Mouse (Mus musculus) gastrocnemius, postnatal 4 days (tissue): Measurements from ENCODE around the gene Atrip. TPM values are rescaled to one million over a fixed set of nuclear protein-coding genes. Genes with fewer than 3 reads are reported as not detected.

Experiments
- DNase-seq, 2 experiments: peaks; one replicate each; pipeline ENCODE4 v3.0.0; 2021 to 2022; ENCODE audit warnings: low spot score in 2 of 2, mixed read lengths in 2 of 2
- long read RNA-seq, 2 experiments: library from polyadenylated mRNA; stranded (forward); transcript quantifications; one replicate each; pipeline ENCODE4 v2.0.0; 2021
- total RNA-seq, 2 experiments: library from RNA; stranded (reverse); gene quantifications; 2 replicates each; pipeline ENCODE4 v1.2.3; 2021

Gene Atrip
- total RNA-seq: 10 to 100 TPM; 10.4 to 13.5 TPM
- long read RNA-seq, experiment 1, full-length matches to known transcripts: 18 of 32 reads
- long read RNA-seq, experiment 1, partial matches to known transcripts: 3 of 32 reads
- long read RNA-seq, experiment 1, other reads (novel, unspliced or antisense): 11 of 32 reads
- long read RNA-seq, experiment 2, full-length matches to known transcripts: 17 of 34 reads
- long read RNA-seq, experiment 2, partial matches to known transcripts: 3 of 34 reads
- long read RNA-seq, experiment 2, other reads (novel, unspliced or antisense): 14 of 34 reads

DNA sequence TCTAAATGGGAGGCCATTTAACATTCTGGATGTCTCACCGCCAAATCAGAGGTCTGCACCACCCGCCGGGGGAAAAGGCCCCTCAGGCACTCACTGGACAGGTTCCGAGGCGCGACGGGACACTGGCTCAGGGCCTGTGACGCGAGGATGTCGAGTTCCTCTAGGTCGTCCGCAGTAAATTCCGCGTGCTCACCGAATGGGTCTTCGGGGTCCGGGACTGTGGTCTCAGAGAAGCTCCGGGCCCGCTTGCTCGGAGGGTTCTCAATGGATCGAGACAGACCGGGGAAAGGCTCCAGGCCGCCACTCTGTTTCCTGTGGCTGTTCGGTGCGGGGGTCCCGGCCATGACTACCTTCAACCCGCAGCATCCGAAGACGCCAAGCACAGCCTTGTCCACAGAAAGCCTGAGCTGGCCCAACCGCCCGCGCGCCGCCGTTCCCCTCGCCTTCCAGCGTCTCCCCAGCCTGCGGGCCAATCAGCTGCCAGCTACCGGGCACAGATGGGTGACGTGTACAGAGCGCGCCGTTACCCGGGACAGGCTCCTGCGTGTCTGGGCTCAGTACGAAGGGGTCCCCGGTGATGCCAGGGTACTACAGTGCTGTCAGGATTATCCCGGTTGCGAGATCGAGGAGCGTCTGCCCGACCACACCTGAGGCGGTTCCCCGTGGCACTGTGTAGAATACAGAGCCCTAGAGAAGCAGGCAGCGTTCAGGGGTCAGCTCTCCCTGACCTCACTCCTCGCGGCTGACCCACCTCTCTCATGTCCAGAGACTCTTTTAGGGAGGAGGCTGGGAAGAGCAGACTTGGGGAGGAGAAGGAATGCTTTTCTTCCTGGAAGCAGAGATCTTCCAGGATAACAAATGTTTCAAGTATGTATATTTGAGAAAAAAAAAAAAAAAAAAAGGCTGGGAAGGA, at the start of gene Atrip:
TSS of gene Atrip (minus strand) at position 464 of the 913 bp plus-strand sequence.
- DNase-seq: peak; percentile 80 to 93

DNA sequence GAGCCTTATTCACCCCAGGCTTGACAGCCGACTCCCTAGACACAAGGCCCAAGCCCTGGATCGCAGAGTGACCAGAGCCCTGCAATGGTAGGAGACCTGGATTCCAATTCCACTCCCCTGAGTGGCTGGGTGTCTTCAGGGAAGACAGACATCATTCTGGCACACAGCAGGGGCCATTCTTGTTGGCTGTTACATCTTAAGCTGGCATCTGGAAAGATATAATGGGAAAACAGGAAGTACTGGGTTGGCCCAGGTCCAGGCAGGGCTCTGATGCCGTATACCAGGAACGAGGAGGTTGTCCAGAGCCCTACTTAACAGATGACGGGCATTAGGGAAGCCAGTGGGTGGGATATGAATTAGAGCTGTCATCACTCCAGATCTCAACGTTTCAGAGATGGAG, 49.3 kb upstream of the Atrip start:
- DNase-seq: no peak

DNA sequence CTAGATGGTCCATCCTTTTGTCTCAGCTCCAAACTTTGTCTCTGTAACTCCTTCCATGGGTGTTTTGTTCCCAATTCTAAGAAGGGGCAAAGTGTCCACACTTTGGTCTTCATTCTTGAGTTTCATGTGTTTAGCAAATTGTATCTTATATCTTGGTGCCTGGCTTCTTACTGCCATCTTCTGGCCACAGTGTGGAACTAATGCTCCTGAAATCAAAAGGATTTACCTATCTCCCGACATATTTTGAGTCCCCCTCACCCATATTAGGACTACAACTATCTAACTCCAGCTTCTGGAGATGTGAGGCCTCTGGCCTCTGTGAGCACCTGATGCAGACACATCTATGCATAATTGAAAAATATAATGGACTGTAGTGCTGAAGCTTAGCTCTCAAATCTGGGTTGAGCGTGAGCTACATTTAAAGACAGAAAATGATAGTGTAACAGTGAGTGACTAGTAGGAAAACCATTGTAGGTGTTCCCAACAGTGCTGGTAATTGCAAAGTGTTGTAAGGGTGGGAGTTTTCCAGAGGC, 48.7 kb upstream of the Atrip start:
- DNase-seq: no peak

DNA sequence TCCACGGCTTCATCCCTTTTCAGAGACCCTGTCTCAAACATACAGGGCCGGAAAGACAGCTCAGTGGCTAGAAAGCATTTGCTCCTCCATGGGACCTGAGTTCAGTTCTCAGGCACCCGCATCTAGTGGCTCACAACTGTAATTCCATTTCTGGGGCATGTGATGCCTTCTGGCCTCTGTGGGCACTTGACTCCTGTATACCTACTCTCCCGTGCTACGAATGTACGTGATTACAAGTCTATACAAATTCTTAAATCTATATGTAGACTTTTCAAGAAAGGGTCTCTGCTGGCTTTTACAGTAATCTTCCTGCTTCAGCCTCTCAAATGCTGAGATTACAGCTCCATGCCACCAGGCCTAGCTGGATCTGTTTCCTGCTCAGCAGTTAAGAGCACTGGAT, 47.0 kb upstream of the Atrip start:
- DNase-seq: no peak

DNA sequence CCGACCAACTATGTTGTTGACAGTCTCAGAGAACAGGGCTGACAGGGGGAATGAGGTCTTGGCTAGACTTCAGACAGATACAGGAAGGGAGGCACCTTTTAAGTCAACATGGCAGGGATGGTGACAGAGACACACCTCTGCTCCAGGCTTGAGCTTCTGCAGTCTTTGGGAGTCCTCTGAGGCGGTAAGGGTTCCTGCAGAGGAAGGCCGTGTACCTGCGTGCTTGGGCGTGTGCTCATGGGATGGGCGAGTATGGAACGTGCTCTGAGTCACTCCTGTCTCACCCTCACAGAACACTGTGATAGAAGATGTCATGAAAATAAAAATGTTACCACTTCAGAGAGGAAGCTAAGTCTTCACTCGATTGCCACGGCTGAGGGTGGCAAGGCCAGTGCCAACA, 45.6 kb upstream of the Atrip start:
- no peak for DNase-seq

DNA sequence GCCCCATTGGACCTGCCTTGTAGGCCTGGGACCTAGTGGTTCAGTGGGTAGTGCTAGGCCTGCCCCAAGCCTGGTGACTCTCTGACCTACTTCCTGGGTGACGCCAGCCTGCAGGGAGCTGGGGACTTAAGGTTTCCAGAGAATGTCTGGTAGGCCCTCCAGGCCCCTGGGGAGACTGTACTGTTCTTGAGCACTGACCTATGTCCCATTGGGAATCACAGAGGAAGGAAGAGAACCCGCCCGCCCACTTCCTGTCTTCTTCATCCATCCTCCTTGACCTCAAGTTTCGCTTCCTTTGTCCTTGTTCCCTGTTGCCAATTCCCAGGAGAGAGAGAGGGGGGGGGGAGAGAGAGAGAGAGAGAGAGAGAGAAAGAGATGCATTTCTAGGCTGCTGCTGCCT, 44.2 kb upstream of the Atrip start:
- DNase-seq: no peak

DNA sequence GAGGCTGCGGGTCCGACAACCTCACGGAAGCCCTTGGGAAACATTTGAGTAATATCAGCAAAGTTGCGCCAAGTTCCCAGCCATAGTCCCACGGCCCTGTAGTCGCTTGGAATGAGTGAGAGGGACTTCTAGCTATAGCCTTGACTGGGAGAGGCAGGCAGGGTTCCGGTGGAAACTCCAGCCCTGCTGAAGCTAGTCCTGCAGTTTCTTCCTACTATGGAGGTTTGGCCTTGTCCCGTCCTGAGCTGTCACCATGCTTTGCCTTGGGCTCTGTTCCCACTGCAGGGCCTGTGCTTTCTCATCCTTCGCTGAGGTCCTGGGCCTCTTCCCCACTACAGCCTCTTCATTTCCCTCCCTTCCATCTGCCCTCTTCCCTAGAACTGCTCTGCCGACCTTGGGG, 42.3 kb upstream of the Atrip start:
- DNase-seq: no peak

DNA sequence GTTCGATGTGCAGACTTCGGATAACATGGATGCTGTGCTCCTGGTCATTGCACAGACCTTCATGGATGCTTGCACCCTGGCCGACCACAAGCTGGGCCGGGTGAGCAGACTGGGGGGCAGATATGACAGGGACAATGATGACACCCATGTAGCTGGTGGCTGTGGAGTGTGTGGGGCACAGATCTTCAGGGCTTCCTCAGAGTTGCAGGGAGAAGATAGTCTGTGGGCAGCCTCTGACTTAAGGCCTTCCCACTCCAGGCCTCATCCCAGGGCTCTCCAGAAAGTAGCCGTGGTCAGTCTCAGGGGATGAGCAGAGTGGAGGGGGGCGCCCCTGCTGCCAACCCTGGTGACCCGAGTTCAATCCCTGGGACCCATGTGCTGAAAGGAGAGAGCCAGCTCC, 40.9 kb upstream of the Atrip start:
- DNase-seq: peak in 1 of 2 experiments; percentile 10

DNA sequence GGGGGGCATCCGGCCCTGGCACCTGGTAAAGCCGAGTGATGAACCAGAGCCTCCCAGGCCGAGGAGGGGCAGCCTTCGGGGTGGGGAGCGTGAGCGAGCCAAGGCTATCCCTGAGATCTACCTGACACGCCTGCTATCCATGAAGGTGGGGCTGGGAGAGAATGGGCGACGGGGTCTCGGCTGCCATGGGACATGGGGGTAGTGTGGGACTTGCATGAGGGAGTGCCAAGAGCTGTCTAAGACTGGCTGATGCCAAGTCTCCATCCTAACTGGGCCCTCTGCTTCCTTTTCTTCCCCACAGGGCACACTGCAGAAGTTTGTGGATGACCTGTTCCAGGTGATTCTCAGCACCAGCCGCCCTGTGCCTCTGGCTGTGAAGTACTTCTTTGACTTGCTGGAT, 40.4 kb upstream of the Atrip start:
- DNase-seq: no peak

DNA sequence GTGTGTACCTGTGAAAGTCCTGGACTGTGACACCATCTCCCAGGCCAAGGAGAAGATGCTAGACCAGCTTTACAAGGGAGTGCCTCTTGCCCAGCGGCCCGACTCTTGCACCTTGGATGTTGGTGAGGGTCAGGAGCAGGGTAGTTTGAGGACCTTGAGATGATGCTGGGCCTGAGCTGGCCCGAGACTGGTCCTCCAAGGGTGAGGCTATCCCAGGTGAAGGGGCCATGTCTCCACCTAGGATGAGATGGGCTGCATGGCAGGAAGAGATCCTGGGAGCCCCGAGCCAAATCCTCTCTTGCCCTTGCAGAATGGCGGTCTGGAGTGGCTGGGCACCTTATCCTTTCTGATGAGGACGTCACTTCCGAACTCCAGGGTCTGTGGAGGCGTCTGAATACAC, 39.4 kb upstream of the Atrip start:
- no peak for DNase-seq

DNA sequence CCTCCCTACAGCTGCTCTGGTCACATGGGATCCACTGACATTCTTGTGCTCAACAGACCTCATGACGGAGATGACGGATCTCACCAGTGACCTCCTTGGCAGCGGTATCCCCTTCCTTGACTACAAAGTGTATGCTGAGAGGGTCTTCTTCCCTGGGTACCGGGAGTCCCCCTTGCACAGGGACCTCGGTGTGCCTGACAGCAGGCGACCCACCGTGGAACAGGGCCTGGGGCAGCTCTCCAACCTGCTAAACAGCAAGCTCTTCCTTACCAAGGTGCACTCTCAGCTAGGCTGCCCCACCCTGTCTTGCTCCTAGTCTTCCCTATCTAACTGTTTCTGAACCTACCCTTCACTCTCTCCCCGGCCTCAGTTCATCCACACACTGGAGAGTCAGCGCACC, 37.7 kb upstream of the Atrip start:
- DNase-seq: no peak

DNA sequence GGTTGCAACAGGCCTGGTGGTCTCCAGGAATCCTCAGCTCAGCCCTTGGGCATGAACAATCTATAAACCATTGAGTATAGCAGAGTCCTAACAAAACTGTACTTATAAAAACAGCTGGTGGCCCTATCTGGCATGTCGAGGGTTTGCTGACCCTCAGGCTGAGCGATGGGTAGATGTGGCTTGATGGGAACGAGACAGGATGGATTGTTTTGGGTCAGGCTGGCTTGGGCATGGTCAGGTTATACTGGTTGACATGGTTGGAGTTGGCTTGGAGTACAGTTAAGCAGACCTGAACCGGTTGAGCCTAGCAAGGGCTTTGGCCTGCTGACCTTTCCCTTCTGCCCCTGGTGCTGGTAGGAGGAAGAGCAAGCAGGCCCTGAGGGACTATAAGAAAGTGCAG, 37.2 kb upstream of the Atrip start:
- no peak for DNase-seq

DNA sequence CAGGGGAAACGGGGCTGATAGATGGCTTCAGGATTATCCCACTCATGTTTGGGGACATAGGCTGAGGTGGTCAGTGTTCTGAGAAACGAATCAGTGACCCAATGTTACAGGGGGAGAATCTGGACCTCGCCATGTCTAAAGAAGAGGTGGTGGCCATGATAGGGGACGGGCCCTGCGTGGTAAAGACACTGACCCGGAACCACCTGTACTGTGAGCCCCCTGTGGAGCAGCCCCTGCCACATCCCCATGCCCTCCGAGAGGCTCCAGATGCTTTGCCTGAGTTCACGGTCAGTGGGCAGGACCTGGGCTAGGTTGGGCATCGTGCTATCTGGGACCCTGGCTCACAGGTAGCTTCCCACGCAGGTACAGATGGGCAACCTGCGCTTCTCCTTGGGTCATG, 36.3 kb upstream of the Atrip start:
- DNase-seq: no peak

DNA sequence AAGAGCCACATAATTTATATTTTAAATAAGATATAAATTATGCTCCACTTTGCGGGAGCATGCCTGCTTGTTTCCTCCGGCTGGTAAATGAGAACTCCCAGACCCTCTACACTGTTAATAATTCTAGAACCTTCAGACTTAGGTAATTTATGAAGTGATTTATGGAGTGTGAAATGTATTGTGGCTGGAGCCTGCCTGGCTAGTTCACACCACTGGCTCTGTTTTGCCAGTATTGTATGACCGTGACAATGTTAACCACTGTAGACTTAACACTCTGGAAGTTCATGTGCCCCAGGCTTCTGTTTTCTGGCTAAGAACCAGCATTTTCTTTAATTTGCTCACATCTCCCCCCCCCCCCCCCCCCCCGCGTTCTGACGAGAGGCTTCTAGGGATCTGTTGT, 33.4 kb upstream of the Atrip start:
- no peak for DNase-seq

DNA sequence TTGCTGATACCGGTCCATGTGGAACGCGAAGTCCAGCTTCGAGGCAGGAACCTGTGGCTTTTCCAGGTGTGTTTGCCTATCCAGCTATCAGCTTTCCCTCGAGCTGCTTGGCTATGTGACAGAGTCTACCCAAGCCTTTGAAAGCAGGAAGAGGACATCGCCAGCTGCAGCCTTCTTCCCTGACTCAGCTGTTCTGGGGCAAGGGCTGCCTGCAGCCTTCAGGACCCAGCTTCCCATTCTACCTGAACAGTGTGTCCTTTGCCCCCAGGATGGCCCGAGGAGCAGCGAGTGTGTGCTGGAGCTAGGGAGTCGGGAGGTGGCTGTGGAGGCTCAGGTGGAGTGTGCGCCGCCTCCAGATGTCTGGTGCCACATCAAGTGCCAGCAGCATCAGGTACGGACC, 31.7 kb upstream of the Atrip start:
- DNase-seq: no peak

DNA sequence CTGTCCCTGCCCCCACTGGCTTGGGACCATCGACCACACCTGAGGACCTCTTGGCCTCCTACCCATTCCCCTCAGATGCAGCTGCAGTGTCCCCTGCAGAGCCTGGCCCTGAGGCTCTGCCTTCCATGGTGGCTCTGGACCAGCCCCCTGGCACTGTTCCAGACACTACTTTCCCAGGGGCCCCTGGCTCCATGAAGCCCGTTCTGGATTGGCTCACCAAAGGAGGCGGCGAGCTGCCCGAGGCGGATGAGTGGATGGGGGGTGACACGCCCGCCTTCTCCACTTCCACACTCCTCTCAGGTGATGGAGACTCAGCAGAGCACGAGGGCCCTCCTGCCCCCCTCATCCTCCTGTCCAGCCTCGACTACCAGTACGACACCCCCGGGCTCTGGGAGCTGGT, 31.1 kb upstream of the Atrip start:
- no peak for DNase-seq

DNA sequence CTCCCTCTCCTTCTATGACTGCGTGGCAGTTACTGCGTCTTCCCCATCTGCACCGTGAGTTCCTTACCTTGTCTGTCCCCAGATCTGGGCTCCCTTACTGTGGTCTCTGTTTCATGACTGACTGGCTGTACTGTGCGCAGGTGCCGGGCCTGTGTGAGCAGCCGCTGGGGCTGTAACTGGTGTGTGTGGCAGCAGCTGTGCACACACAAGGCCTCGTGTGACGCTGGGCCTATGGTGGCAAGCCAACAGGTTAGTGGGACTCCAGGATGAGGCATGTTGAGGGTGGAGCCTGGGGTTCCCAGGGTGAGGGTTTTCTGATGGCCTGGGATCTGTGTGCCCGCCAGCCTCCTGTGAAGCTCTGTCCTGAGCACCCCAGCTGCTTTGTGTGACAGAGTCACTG, 30.2 kb upstream of the Atrip start:
- no peak for DNase-seq

DNA sequence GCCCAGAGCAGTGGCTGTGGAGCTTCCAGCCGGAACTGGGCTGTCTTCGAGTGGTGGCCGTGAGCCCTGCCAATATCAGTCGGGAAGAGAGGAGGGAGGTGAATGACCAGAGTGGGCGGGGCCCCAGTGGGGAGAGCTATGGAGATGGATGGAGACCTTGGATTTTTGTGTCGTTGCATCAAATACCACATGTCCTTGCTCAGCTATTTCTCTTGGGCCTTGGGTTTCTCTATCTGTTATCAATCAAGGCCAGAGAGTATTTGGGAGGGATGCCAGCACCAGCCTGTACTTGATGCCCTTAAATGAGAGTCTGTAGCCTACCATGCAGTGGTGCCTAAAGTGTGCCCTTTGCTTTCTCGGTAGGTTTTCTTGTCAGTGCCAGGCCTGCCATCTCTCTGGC, 29.3 kb upstream of the Atrip start:
- no peak for DNase-seq

DNA sequence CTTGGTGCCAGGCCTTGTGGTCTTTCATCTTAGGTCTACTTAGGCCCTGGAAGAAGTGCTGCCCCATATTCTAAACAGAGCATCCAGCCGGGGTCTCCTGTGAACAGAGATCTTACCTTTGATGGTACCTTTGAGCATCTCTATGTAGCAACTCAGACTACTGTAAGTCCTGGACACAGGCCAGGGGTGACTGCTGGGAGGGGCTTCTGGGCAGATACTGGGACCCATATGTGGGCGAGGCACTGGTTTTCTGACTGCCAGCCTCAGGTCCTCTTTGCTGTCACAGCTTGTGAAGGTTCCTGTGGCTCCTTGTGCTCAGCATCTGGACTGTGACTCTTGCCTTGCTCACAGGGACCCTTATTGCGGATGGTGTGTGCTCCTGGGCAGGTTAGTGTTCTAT, 28.6 kb upstream of the Atrip start:
- no peak for DNase-seq

DNA sequence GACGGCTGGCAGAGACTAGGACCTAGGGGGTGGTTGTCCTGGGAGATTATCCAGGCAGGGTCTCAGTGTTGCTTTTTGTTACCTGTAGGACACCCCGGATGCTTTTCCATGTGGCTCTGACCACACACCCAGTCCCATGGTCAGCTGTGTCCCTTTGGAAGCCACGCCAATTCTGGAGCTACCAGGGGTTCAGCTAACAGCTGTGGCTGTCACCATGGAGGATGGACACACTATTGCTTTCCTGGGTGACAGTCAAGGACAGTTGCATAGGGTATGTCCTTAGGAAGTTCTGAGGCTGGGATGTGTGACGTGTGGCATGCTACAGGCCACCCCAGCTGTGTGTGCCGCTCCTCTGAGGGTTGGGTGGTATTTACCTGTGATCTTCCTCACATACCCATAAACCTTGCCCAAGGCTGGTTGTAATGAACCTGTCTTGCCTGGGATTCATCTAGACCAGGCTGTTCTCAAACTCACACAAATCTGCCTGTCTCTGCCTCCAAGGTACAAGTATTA, 28.1 kb upstream of the Atrip start:
- no peak for DNase-seq

DNA sequence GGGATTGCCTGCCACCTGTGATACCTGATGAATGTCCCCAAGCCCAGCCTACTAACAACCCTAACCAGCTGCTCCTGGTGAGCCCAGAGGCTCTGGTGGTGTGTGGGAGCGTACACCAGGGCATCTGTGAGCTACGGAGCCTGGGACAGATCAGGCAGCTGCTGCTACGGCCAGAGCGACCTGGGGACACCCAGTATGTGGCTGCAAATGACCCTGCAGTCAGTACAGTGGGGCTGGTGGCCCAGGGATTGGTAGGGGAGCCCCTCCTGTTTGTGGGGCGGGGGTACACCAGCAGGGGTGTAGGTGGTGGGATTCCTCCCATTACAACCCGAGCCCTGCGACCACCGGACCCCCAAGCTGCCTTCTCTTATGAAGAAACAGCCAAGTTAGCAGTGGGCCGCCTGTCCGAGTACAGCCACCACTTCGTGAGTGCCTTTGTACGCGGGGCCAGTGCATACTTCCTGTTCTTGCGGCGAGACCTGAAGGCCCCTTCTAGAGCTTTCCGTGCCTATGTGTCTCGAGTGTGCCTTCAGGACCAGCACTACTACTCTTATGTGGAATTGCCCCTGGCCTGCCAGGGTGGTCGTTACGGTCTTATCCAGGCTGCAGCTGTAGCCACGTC, 26.5 kb upstream of the Atrip start:
- DNase-seq: no peak

DNA sequence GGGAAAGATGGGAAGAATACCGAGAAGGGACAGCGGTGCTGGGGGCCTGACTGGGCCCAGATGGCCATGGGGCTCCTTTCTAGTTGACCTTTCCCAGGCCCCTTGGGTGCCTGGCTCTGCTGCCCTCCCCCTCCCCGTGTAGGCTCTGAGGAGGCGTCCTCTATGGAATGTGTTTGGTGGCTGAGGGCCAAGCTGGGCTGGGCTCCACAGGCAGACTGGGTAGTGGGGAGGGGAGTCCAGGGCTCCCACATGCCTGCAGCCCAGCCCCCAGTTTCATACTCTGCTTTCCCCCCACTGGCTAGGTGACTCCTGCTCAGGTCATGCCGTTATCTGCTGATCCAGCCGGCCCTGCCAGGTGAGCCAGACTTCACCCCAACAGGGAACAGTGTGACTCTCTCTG, 25.0 kb upstream of the Atrip start:
- DNase-seq: no peak
